Mouse (Mus musculus): ENCODE measurements around the gene Snx1. TPM values are rescaled to one million over a fixed set of nuclear protein-coding genes. Genes with fewer than 3 reads are reported as not detected.

The Snx1 gene
- polyA plus RNA-seq, 1 experiment from 2014 or later = 124 TPM

DNA sequence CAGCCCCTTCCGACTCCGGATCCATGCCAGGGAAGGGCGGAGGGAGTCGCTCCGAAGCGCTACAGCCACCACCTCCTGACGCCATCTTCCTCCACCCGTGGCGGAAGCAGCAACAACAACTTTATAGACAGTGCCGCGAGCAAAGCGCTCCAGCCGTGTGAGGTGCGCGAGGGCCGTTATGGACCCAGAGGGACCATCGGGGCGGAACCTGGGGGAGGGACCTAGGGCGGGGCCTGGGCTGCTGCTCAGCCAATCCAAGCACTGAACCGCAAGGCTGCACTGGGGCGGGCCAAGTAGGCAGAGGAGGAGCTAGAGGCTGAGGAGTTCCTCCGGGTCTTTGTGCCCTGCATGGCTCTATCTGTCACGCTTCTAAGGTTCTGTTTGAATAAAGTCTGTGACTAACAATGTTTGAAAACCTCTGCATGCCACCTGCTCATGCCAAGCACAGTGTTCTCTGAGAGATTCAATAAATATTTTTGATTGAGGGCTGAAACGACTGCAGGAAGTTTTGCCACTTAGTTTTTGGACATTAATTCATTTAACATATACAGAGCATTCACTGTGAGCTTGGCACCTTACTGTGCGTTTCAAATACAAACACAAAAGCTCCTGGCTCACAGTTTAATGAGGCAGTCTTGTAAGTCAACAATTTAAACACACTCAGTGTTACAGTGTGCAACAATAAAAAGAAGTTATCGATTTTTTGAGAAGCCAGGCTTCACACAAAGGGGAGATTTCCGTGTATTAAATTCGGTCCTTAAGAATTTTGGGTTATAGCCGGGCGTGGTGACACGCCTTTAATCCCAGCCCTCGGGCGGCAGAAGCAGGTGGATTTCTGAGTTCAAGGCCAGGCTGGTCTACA is 1.5 kb downstream of the Snx1 start:
- H3K9me3 ChIP-seq (replicated peaks) = no peaks in the 10 kb centered on the region
- H3K27me3 ChIP-seq = no peaks in the 10 kb centered on the region
- WGBS = 12% methylated on average over 33 of the region's 33 CpGs
- peak; percentile 98 for ATAC-seq
- H3K36me3 ChIP-seq (ENCODE audit: poor library complexity, severe bottlenecking) = no peaks in the 10 kb centered on the region
- H3K9ac ChIP-seq = peak overlapping the region; percentile 87
- peaks cover 53% of the 10 kb centered on the region for H3K4me1 ChIP-seq
- peak overlapping the region; percentile 83 for H3K4me3 ChIP-seq
- H3K4me2 ChIP-seq = peak overlapping the region; percentile 76
- H3K27ac ChIP-seq = peak overlapping the region; percentile 88

- Histone ChIP-seq H3K9me3 (replicated peaks) (no peaks in the 10 kb centered on the region), H3K4me2 (peak overlapping the region; percentile 76), H3K9ac (peak overlapping the region; percentile 87), H3K4me3 (peak overlapping the region; percentile 83), H3K27me3 (no peaks in the 10 kb centered on the region), H3K27ac (peak overlapping the region; percentile 88), H3K4me1 (peaks cover 56% of the 10 kb centered on the region), H3K36me3 (ENCODE audit: poor library complexity, severe bottlenecking) (no peaks in the 10 kb centered on the region)
- under 1% methylated on average over 12 of the region's 12 CpGs for WGBS
- peak; percentile 13 for ATAC-seq
Observed at GRCm38 (mm10) chr9:66124111-66124531, 2.3 kb downstream of the Snx1 start.

GRCm38 (mm10) chr9:66123648-66124047 is 2.7 kb downstream of the Snx1 start:
- peaks cover 56% of the 10 kb centered on the region for H3K4me1 ChIP-seq
- peak overlapping the region; percentile 83 for H3K4me3 ChIP-seq
- H3K9me3 ChIP-seq (replicated peaks) = no peaks in the 10 kb centered on the region
- peak overlapping the region; percentile 76 for H3K4me2 ChIP-seq
- no peaks in the 10 kb centered on the region for H3K27me3 ChIP-seq
- 20% methylated on average over 5 of the region's 5 CpGs for WGBS
- no peaks in the 10 kb centered on the region for H3K36me3 ChIP-seq (ENCODE audit: poor library complexity, severe bottlenecking)
- ATAC-seq = no peak
- no peak overlapping the region for H3K27ac ChIP-seq
- peak overlapping the region; percentile 87 for H3K9ac ChIP-seq

GRCm38 (mm10) chr9:66121421-66121820 is 5.0 kb downstream of the Snx1 start:
- Histone ChIP-seq H3K9me3 (replicated peaks) (no peaks in the 10 kb centered on the region), H3K4me3 (no peak overlapping the region), H3K4me1 (peaks cover 48% of the 10 kb centered on the region), H3K9ac (no peak overlapping the region), H3K4me2 (no peak overlapping the region), H3K27me3 (no peaks in the 10 kb centered on the region), H3K36me3 (ENCODE audit: poor library complexity, severe bottlenecking) (no peaks in the 10 kb centered on the region), H3K27ac (peak overlapping the region; percentile 63)
- no peak for ATAC-seq

DNA sequence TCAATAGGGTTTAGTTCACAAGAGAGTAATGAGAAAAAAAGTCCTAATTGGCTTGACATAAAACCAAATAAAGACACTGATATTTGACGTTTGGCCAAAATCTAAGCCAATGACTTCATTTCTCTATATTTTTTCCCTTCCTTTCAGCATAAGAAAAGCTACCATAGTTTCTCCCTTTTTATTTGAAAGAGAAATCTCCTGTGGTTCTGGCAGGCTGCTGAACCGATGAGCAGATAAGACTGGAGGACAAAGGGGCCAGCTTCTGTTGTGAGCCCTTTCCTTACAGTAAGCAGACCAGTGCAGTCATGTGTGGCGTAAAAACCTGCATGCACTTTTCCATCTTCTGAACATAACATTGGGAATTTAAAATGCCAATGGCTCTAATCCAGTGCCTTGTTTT is 5.4 kb downstream of the Snx1 start:
- Histone ChIP-seq H3K36me3 (ENCODE audit: poor library complexity, severe bottlenecking) (no peaks in the 10 kb centered on the region), H3K9me3 (replicated peaks) (no peaks in the 10 kb centered on the region), H3K27ac (peak overlapping the region; percentile 59), H3K4me3 (no peak overlapping the region), H3K4me1 (peaks cover 45% of the 10 kb centered on the region), H3K4me2 (no peak overlapping the region), H3K9ac (no peak overlapping the region), H3K27me3 (no peaks in the 10 kb centered on the region)
- WGBS = 63% methylated on average over 3 of the region's 3 CpGs
- no peak for ATAC-seq

- Histone ChIP-seq H3K9ac (no peak overlapping the region), H3K27ac (no peak overlapping the region), H3K9me3 (replicated peaks) (no peaks in the 10 kb centered on the region), H3K4me1 (peaks cover 37% of the 10 kb centered on the region), H3K27me3 (no peaks in the 10 kb centered on the region), H3K4me2 (no peak overlapping the region), H3K36me3 (ENCODE audit: poor library complexity, severe bottlenecking) (peaks cover 4% of the 10 kb centered on the region; the same call in 1 of the 2 replicates), H3K4me3 (no peak overlapping the region)
- no peak for ATAC-seq
- 94% methylated on average over 4 of the region's 4 CpGs for WGBS
Observed at GRCm38 (mm10) chr9:66120106-66120505, 6.3 kb downstream of the Snx1 start.

GRCm38 (mm10) chr9:66119498-66119897 is 6.9 kb downstream of the Snx1 start:
- Histone ChIP-seq H3K4me3 (no peak overlapping the region), H3K27ac (no peak overlapping the region), H3K36me3 (ENCODE audit: poor library complexity, severe bottlenecking) (peaks cover 7% of the 10 kb centered on the region; the same call in 1 of the 2 replicates), H3K9ac (no peak overlapping the region), H3K9me3 (replicated peaks) (no peaks in the 10 kb centered on the region), H3K4me1 (peaks cover 36% of the 10 kb centered on the region), H3K4me2 (no peak overlapping the region), H3K27me3 (no peaks in the 10 kb centered on the region)
- no peak for ATAC-seq
- 99% methylated on average over 2 of the region's 2 CpGs for WGBS

DNA sequence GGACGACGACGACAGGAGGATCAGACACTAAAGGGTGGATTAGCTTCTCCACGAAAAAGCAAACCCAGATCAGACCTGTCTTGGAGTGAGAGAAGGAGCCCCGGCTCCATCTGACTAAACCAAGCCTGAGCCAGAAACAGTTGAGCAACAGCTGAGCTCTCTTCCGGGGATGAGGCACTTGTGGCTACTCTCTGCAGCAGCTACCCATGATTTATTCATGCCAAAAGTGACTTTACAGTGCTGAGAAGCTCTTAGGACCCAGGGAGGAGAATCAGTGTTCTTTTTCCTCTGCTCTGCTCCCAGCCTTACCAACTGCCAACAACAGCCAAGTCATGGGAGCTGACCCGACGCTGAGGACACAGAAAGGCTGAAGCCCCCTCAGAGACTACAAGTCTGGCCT is 9.5 kb downstream of the Snx1 start:
- H3K4me2 ChIP-seq = no peak overlapping the region
- WGBS = 65% methylated on average over 8 of the region's 8 CpGs
- no peak overlapping the region for H3K4me3 ChIP-seq
- no peaks in the 10 kb centered on the region for H3K9me3 ChIP-seq (replicated peaks)
- H3K27ac ChIP-seq = no peak overlapping the region
- ATAC-seq = no peak
- no peaks in the 10 kb centered on the region for H3K27me3 ChIP-seq
- H3K4me1 ChIP-seq = peaks cover 23% of the 10 kb centered on the region; the same call in 1 of the 2 replicates
- H3K36me3 ChIP-seq (ENCODE audit: poor library complexity, severe bottlenecking) = peaks cover 21% of the 10 kb centered on the region
- no peak overlapping the region for H3K9ac ChIP-seq

DNA sequence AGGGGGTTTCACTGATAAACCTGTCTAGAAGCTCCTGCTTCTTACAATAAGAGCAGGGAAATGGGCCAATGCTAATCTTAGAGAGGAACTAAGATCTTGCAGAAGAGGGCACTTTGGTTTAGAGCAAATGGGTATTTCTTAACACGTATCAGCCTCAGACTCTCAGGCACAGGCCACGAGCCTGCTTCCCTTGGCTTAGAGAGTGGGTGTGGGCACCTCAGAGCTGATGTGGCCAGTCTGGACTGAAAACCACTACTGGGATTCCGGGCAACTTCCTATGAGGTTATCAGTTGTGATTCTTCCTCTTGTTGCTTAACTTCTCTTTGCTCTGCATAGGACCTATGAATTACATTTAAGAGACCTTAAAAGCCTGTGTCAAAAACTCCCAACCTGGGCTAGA is 12.0 kb downstream of the Snx1 start:
- no peak overlapping the region for H3K4me3 ChIP-seq
- no peak overlapping the region for H3K9ac ChIP-seq
- H3K9me3 ChIP-seq (replicated peaks) = no peaks in the 10 kb centered on the region
- no peak for ATAC-seq
- no peak overlapping the region for H3K4me2 ChIP-seq
- H3K27me3 ChIP-seq = no peaks in the 10 kb centered on the region
- H3K36me3 ChIP-seq (ENCODE audit: poor library complexity, severe bottlenecking) = peaks cover 21% of the 10 kb centered on the region
- peaks cover 18% of the 10 kb centered on the region for H3K4me1 ChIP-seq
- no peak overlapping the region for H3K27ac ChIP-seq
- WGBS = 97% methylated on average over 3 of the region's 3 CpGs

GRCm38 (mm10) chr9:66110611-66111379 is 15.6 kb downstream of the Snx1 start:
- H3K27ac ChIP-seq = peak overlapping the region; percentile 65
- no peaks in the 10 kb centered on the region for H3K9me3 ChIP-seq (replicated peaks)
- no peaks in the 10 kb centered on the region for H3K27me3 ChIP-seq
- 0 out of 2 replicates have a peak overlapping the region, but pooled peaks have one; percentile 10 for H3K4me2 ChIP-seq
- H3K9ac ChIP-seq = peak overlapping the region; percentile 30; the same call in 1 of the 2 replicates
- WGBS = 11% methylated on average over 8 of the region's 8 CpGs
- no peak overlapping the region for H3K4me3 ChIP-seq
- H3K4me1 ChIP-seq = peaks cover 13% of the 10 kb centered on the region
- peaks cover 50% of the 10 kb centered on the region for H3K36me3 ChIP-seq (ENCODE audit: poor library complexity, severe bottlenecking)
- no peak for ATAC-seq

- Histone ChIP-seq H3K9me3 (replicated peaks) (no peaks in the 10 kb centered on the region), H3K4me2 (0 out of 2 replicates have a peak overlapping the region, but pooled peaks have one; percentile 10), H3K4me1 (peaks cover 13% of the 10 kb centered on the region), H3K4me3 (no peak overlapping the region), H3K9ac (0 out of 2 replicates have a peak overlapping the region, but pooled peaks have one; percentile 30), H3K36me3 (ENCODE audit: poor library complexity, severe bottlenecking) (peaks cover 53% of the 10 kb centered on the region), H3K27ac (peak overlapping the region; percentile 65), H3K27me3 (no peaks in the 10 kb centered on the region)
- ATAC-seq = no peak
- 19% methylated on average over 8 of the region's 8 CpGs for WGBS
Observed at GRCm38 (mm10) chr9:66110126-66110525, 16.3 kb downstream of the Snx1 start.

- 94% methylated on average over 1 of the region's 1 CpGs for WGBS
- Histone ChIP-seq H3K27ac (no peak overlapping the region), H3K9ac (no peak overlapping the region), H3K36me3 (ENCODE audit: poor library complexity, severe bottlenecking) (peaks cover 56% of the 10 kb centered on the region), H3K4me2 (no peak overlapping the region), H3K4me1 (peaks cover 13% of the 10 kb centered on the region), H3K4me3 (no peak overlapping the region), H3K27me3 (no peaks in the 10 kb centered on the region), H3K9me3 (replicated peaks) (no peaks in the 10 kb centered on the region)
- ATAC-seq = no peak
Observed at GRCm38 (mm10) chr9:66109574-66109973, 16.8 kb downstream of the Snx1 start.

Measured in forebrain, embryonic 13.5 days (tissue).